ENCODE assay signal across 8 mouse cellular contexts in the genomic region with DNA sequence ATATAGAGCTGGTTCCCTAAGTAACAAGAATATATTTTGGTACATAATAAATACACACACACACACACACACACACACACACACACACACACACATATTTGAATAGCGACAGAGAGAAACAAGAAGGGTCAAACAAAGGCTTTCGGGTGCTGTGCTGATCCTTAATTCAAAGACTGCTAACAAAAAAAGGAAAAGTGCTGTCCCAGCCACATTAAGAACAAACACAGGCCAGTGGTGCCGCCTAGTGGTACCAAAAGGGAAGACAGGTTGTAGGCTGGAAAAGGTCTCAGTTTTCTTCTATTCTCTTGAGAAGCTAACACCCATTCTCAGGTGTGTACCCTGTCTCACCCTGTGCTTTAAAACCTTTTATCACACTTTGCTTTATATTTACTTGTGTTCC.
DNase-seq lines count a peak whose midpoint lies in the region; ATAC-seq and TF ChIP-seq lines count a peak whose summit lies in the region.

No protein-coding gene starts in this region.

- no peak overlapping the region for H3K9ac ChIP-seq in heart, adult 2 months (ENCODE audit: low read depth, low read length)
- H3K9ac ChIP-seq in heart, embryonic 11.5 days (ENCODE audit: low read depth, low read length) = no peak overlapping the region
- no peak overlapping the region for H3K9ac ChIP-seq in MEL (ENCODE audit: control insufficient read depth, low read depth, low read length, poor library complexity, severe bottlenecking)
- H3K9ac ChIP-seq in midbrain, embryonic 13.5 days (replicated peaks) = no peak overlapping the region

- H3K27ac ChIP-seq in heart, adult 2 months = no peak overlapping the region
- H3K27ac ChIP-seq in heart, embryonic 11.5 days (ENCODE audit: low read depth, low read length) = no peak overlapping the region
- no peak overlapping the region for H3K27ac ChIP-seq in MEL (ENCODE audit: control insufficient read depth, low read depth, low read length)
- no peak overlapping the region for H3K27ac ChIP-seq in midbrain, embryonic 13.5 days

- intact Hi-C loops in heart, adult 2 months (cut with DNase I) = loop anchor here (1.0 to 5.0 kb wide), 2 partner anchors 128 to 228 kb away; no protein-coding TSS in a partner anchor

- no peaks in the 10 kb centered on the region for H3K79me2 ChIP-seq in heart, adult 2 months (replicated peaks; ENCODE audit: control insufficient read depth, insufficient read depth, low read length)
- H3K79me2 ChIP-seq in MEL (ENCODE audit: control insufficient read depth, insufficient read depth, low read length, poor library complexity) = no peaks in the 10 kb centered on the region

- H3K4me3 ChIP-seq in heart, adult 2 months = no peak overlapping the region
- no peak overlapping the region for H3K4me3 ChIP-seq in heart, embryonic 11.5 days (ENCODE audit: low read depth, low read length)
- no peak overlapping the region for H3K4me3 ChIP-seq in MEL (ENCODE audit: control insufficient read depth in 1 of 2, insufficient read depth in 1 of 2, low read depth in 2 of 2, low read length in 2 of 2)
- no peak overlapping the region for H3K4me3 ChIP-seq in midbrain, embryonic 13.5 days (replicated peaks)

- WGBS in heart, adult 2 months = 8% methylated on average over 3 of the region's 3 CpGs
- WGBS in heart, embryonic 11.5 days (ENCODE audit: insufficient replicate concordance) = 4% methylated on average over 3 of the region's 3 CpGs
- 7% methylated on average over 3 of the region's 3 CpGs for WGBS in midbrain, embryonic 13.5 days

- ATAC-seq in heart, embryonic 11.5 days (replicated peaks; ENCODE audit: insufficient number of reproducible peaks, low FRiP score, low TSS enrichment) = no peak
- ATAC-seq in midbrain, embryonic 13.5 days = peak; percentile 43; the same call in 1 of the 2 replicates

- DNase-seq in heart, adult 2 months = peak; percentile 26 to 61
- DNase-seq in MEL (ENCODE audit: low read depth, low spot score) = peak; percentile 56
- DNase-seq in cerebellum, postnatal 10 days = peak; percentile 78 to 82
- peak; percentile 48 to 64 for DNase-seq in frontal cortex, postnatal 25 days (ENCODE audit: low spot score in 2 of 2)
- DNase-seq in layer of hippocampus, postnatal 36 days = peak; percentile 20 to 63
- DNase-seq in thymus, adult 18-20 months = peak; percentile 9 to 10

- no peaks in the 10 kb centered on the region for H3K27me3 ChIP-seq in heart, adult 2 months (ENCODE audit: control insufficient read depth, insufficient read depth, low read length)
- H3K27me3 ChIP-seq in heart, embryonic 11.5 days (ENCODE audit: control insufficient read depth, insufficient read depth, low read length) = no peaks in the 10 kb centered on the region
- H3K27me3 ChIP-seq in MEL (ENCODE audit: control insufficient read depth in 1 of 2, insufficient read depth in 2 of 2, low read length in 2 of 2) = no peaks in the 10 kb centered on the region; a peak in 1 of 4 replicates
- no peaks in the 10 kb centered on the region for H3K27me3 ChIP-seq in midbrain, embryonic 13.5 days

- TF ChIP-seq EP300 in heart, adult 2 months (IDR thresholded peaks at IDR 0.05; ENCODE audit: insufficient read depth, low read depth, low read length) = 0 out of 2 replicates have a peak, but pooled peaks have one; percentile 25
- no peak for TF ChIP-seq EP300 in MEL (IDR thresholded peaks at IDR 0.05; ENCODE audit: low read depth in 1 of 2, low read length in 2 of 2)

- peak; percentile 83 for TF ChIP-seq CTCF in heart, adult 2 months (IDR thresholded peaks at IDR 0.05)
- TF ChIP-seq CTCF in MEL (IDR thresholded peaks at IDR 0.05 in 2 of 3, conservative IDR thresholded peaks at IDR 0.05 in 1 of 3; ENCODE audit: control insufficient read depth in 1 of 3, insufficient read depth in 1 of 3, low read depth in 2 of 3, low read length in 3 of 3, poor library complexity in 1 of 3, severe bottlenecking in 1 of 3) = peak; percentile 70 to 83 (median 75)

- no peaks in the 10 kb centered on the region for H3K36me3 ChIP-seq in heart, adult 2 months (ENCODE audit: control insufficient read depth, insufficient read depth, low read length)
- no peaks in the 10 kb centered on the region for H3K36me3 ChIP-seq in heart, embryonic 11.5 days (ENCODE audit: control insufficient read depth, insufficient read depth, low read length)
- H3K36me3 ChIP-seq in MEL (ENCODE audit: control insufficient read depth in 1 of 2, insufficient read depth in 2 of 2, low read length in 2 of 2) = no peaks in the 10 kb centered on the region
- no peaks in the 10 kb centered on the region for H3K36me3 ChIP-seq in midbrain, embryonic 13.5 days

- TF ChIP-seq RAD21 in MEL (IDR thresholded peaks at IDR 0.05; ENCODE audit: low read depth, low read length) = peak; percentile 81

- H3K4me2 ChIP-seq in heart, embryonic 11.5 days = no peak overlapping the region
- no peak overlapping the region for H3K4me2 ChIP-seq in midbrain, embryonic 13.5 days (replicated peaks)

- H3K4me1 ChIP-seq in heart, adult 2 months (ENCODE audit: control insufficient read depth, insufficient read depth, low read length) = no peaks in the 10 kb centered on the region
- H3K4me1 ChIP-seq in heart, embryonic 11.5 days (ENCODE audit: control insufficient read depth, insufficient read depth, low read length) = no peaks in the 10 kb centered on the region; the same call in 1 of the 2 replicates
- no peaks in the 10 kb centered on the region for H3K4me1 ChIP-seq in MEL (ENCODE audit: control insufficient read depth in 1 of 2, insufficient read depth in 2 of 2, low read length in 2 of 2)
- 0 out of 2 replicates have a peak, but pooled peaks cover 4% of the 10 kb centered on the region for H3K4me1 ChIP-seq in midbrain, embryonic 13.5 days (replicated peaks)

- TF ChIP-seq POLR2A in heart, adult 2 months (IDR thresholded peaks at IDR 0.05; ENCODE audit: insufficient read depth, low read depth, low read length) = no peak
- no peak for TF ChIP-seq POLR2A in MEL (IDR thresholded peaks at IDR 0.05; ENCODE audit: control insufficient read depth in 1 of 2, insufficient read depth in 1 of 2, low read depth in 1 of 2, low read length in 2 of 2, poor library complexity in 1 of 2)

- no peaks in the 10 kb centered on the region for H3K9me3 ChIP-seq in heart, embryonic 11.5 days (replicated peaks; ENCODE audit: control insufficient read depth, low read length)
- no peaks in the 10 kb centered on the region for H3K9me3 ChIP-seq in MEL (replicated peaks; ENCODE audit: insufficient read depth, low read length)
- H3K9me3 ChIP-seq in midbrain, embryonic 13.5 days = no peaks in the 10 kb centered on the region

TF ChIP-seq in MEL, 35 proteins besides CTCF, POLR2A, EP300 and RAD21:
- TF ChIP-seq JUND (IDR thresholded peaks at IDR 0.05; ENCODE audit: low read depth, low read length) (no peak), ZC3H11A (IDR thresholded peaks at IDR 0.05; ENCODE audit: low read depth, low read length) (peak; percentile 59), SMC3 (IDR thresholded peaks at IDR 0.05; ENCODE audit: low read depth, low read length) (peak; percentile 75)
TF ChIP-seq in MEL: peak in this region for 2.

Comparison
In these comparisons a context has a peak if more than half of its experiments do, and no peak if none do; other contexts are left out.
1. DNase-seq: peak in every context shown above with its lines; median percentile 80 in cerebellum, postnatal 10 days; 56 in MEL; 56 in frontal cortex, postnatal 25 days; 44 in heart, adult 2 months; 42 in layer of hippocampus, postnatal 36 days; 10 in thymus, adult 18-20 months.